Mouse (Mus musculus) layer of hippocampus, postnatal 10 days (tissue): Measurements from ENCODE around the gene Lrrc8d. TPM values are rescaled to one million over a fixed set of nuclear protein-coding genes. Genes with fewer than 3 reads are reported as not detected.

Experiments
- DNase-seq, 2 experiments: peaks; one replicate each; pipeline ENCODE4 v3.0.0; 2021; ENCODE audit warnings: low spot score in 2 of 2
- long read RNA-seq: library from polyadenylated mRNA; stranded (forward); transcript quantifications from one replicate; pipeline ENCODE4 v2.0.0, GENCODE M21; 2023
- total RNA-seq, 2 experiments: library from RNA; stranded (reverse); gene quantifications; 2 replicates each; pipeline ENCODE4 v1.2.3; 2021

The Lrrc8d gene
- 10 to 100 TPM; 57.7 to 59.4 TPM for total RNA-seq
- long read RNA-seq, transcript Lrrc8d-201 (3 exons, 3,923 nt): major isoform, 5 of 18 reads
- long read RNA-seq, partial matches to known transcripts: 7 of 18 reads
- long read RNA-seq, other reads (novel, unspliced or antisense): 2 of 18 reads

DNA sequence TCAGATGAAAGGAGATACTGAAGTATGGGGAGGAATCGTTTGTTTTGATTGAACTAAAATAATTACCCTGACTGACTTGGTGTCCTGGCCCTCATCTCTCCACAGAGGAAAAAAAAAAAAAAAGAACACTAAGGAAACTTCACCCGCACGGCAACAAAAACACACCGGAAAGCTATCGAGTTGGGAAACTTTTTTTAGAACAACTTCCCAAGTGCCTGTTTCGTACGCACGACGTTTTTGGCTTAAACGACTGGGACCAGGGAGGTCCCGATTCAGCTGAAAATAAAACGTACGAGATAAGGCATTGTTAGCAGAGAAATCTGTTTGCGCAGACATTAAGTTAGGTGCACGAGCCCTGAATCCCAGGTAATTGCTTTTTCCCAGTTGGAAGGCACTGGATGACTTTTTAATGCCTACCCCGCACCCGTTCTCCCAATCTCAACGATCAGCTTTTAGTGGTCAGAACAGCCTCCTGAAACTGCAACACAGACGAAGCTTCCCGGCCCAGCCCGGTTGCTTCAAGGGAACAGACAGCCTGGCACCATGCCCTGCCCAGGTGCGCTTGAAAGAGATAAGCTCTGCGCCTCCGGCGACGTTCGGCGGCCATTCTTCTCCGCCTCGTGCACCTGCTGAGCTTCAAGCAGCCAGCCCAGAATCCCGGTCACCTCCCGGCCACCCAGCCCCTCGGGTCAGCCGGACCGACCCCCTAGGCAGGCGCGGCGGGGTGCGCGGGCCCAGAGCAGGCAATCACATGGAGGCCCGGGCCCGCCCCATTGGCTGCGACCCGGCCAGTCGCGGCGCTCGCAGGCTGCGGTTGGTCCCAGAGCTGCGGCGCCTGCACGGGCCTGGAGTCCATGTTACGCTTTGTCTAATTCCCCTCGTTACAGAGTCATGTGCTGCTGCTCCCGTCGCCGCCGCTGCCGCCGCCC is at the start of gene Lrrc8d:
Lrrc8d (plus strand) TSS at position 829 of the 929 bp plus-strand sequence.
- DNase-seq: peak; percentile 83 to 90

DNA sequence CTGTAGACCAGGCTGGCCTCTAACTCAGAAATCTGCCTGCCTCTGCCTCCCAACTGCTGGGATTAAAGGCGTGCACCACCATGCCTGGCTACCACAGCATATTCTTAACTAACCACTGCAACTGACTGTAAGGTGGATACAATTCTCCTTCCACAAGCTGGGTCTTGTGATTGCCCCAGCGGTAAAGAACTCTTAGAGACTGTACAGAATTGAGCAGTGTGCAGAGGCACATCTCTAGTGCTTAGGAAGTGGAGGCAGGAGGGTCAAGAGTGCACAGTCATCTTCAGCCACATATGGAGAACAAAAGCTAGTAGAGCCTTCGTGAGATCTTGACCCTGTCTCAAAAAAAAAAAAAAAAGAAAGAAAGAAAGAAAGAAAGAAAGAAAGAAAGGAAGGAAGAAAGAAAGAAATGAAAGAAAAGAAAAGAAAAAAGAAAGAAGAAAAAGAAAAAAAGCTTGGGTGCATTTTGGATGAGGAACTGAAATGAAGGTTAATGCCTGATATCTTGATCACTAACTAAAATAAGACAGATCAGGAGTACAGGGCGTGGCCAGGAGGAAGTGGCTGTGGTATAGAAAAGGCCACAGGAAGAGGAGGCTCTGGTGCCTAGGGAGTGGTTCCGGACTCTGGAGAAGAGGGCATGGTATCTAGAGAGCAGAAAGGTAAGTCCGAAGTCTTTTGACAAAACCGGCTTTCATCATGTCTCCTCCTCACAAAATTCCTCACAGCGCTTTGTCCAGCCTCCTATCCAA is 48.9 kb upstream of the Lrrc8d start:
- DNase-seq: no peak

DNA sequence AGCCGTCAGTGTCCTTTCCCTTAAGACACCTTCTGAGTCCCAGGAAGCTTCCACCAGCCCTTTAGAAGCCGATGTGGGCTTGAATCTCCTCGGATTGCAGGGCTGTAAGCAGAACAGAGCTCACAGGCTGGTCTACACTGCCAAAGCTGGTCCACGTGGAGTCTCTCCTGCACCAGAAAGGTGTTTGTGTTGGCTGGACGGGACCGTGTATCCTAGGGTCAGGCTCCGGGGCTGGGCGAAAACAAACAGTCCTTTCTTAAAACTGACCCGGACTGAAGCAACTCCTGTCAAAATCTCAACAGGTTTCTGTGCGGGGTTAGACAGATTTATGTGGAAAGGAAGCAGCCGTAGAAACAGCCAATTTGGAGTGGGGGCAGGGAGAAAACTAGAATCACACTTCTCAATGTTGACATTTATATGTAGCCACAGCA is 48.2 kb upstream of the Lrrc8d start:
- DNase-seq: no peak

DNA sequence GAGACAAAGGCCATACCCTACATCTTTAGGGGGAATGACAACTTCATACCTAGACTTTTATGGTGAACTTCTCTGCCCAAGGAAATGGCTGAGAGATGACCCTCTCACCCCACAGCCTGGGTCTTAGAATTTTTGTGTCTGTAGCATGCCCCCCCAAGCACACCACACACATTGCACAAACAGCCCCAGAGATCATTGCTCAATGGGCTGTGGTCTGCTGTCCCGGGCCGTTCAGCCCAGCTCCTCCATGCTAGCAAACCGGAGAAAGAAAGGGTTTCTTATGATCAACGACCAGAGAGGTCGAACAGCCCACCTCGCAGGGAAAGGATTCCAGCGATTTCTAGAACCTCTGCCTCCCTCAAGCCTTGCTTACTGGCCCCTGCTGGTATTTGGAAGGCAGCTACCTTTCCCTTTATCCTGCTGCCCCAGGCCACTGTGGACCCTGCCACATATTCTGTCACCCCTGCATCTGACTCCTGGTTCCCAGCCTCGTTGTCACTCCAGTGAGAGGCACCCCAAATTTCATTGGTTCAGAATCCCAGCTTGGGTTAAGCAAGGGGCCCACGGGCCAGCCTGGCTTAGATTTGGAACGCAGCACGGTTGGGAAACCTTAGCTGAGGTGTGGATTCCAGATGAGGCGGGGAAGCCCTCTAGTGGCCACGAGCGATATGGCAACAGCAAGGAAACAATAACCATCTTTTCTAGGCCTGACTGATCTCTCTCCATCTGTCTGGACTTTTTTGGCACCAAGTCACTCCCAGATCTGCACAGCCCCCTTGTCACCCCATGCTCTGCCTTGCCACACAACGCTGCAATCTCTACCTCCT is 45.3 kb upstream of the Lrrc8d start:
- peak; percentile 88 to 90 for DNase-seq

DNA sequence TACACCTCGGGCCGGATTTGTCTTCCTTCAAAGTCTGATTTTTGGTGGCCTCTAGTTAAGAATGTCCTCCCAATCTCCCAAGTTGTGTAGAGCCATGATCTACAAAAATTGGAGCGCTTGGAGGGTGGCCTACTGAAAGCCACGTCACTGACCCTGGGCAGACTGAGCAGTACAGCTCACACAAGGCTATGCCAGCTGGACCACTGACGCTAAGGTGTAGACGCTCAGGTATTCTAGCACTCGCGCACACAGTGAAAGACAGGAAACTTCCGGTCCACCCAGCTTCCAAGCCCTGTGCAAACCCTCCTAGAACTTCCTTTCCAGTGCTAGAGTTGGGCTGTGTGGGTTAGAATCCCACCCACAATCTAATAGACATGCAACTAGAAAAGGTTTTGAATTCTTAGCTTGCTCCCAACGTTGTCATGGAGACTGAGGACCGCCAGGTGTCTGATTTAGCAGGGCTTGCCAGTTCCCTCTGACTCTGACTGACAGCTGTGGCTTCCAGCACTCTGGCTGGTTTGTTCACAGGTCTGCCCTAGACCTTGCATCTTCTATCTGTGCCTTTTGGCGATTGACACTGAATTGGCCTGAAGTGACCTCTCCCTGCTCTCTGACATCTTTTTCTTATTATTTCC is 44.6 kb upstream of the Lrrc8d start:
- peak in 1 of 2 experiments; percentile 13 for DNase-seq

DNA sequence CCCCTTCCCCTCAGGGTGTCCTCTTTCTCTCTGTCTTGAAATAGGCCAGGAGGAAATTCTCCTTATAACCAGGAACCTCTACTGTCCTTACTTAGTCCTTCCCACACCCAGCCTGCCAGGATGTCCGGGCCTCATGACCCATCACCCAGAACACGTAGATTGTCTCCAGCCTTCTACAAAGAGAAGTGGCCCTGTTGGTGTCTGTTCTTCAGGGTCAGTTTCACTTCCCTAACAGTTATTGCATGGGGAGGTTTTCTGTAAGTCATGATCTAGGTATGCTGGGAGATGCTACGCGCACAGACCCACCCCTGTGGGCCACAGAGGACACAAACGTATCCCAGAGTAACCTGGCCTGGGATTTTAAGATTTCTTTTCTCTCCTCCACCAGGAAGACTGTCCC is 37.9 kb upstream of the Lrrc8d start:
- no peak for DNase-seq

DNA sequence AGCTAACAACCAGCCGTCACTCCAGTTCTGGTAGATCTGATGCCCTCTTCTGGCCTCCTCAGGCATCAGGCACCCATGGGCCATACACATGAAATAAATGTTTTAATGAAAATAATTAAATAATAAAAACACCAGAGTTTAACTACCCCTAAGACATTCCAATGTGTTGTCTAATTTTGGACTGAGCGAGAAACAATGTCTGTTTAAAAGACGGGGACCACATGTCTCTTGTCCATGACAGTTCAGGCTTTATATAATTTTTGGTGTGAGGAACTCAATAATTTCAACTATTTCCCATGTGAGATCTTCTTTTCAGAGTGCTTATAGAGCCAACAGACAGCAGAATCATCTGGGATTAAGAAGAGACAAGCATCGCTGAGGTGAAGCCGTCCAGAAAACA is 32.8 kb upstream of the Lrrc8d start:
- no peak for DNase-seq

DNA sequence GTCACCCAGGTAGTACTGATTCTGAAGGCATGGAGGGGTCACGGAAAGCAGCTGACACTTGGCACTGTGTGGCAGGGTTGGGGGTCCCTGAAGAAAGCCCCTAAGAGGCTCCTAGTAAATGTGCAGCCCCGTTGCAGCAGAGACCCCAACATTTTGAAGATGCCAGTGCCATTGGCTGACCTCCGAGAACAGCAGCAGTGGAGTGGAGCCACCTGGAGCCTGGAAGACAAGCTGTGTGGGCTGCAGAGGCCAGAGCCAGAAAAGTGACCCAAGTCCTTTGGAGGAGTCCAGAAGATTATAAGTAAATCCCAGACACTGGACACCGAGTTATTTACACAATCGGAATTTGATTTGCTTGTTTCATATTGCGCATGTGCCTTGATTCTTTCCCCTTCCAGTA is 32.4 kb upstream of the Lrrc8d start:
- no peak for DNase-seq

DNA sequence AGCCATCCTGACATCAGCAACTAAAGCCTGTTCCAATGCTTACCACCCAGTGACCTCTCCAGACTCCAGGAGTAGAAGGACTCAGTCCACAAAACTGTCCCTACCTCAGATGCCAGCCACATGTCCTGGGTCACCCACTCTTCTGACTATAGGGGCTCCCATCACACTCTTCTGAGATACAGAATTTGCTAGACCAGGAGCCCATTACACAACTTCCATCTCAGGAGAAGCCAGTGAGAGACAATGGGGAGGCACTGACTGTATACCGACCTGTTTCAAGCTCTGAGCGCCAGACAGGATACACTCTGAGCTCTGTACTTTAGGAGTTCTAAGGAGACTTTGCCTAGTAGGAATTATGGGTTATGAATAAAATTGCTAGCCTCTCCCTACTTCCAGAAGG is 30.7 kb upstream of the Lrrc8d start:
- no peak for DNase-seq

DNA sequence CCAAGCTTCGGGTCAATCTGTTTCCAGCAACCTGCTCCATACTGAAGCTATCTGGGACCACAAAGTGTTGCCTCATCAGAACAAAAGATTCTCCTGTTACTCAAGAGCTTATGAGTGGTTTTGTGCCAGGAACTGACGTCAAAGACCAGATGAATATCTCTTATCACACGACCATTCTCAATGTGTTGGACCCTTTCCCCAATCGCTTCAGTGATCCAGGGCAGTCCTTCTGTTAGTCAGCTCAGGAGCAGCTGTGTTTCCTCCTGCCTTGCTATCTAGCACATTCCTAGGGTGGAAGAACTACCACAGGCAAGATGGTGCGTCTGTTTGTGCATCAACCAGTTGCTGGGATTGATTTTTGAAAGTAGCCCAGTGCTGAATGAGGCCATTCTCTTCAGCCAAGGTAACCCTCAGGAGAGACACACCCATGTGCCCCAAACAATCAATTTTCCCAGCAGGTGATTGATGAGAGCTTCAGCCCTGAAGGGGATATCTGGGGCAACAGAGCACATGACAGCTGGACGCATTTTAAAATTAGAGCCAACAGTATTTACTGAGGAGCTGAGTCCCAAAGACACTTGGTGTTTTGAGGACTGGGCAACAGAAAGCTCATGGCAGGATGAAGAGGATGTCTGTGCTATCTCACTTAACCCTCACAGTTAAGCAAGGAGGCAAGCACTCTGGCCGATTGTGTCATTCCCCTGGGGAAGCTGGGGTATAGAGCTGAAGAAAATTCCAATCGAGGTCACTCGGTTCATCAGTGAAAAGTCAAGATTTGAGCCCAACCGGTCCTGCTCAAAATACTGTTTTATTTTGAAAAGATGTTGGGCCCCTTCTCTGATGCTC is 30.0 kb upstream of the Lrrc8d start:
- no peak for DNase-seq

DNA sequence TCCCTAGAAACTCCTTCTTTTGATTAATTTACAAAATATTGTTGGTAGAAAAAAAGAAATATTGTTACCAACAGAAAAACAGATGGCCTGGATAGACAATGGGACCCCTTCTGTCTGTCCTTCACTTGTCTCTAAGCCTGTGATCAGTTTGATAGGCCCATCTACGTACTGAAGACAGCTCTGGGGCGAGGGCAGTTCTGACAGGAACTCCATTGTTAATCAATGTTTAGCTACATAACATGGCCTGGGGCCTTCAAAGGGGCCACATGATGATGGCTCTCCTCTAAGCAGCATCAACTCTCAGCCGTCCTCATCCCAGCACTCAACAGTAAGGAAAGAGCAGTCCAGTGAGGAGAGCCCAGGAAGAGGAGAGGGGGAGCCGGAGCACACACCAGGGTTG is 27.4 kb upstream of the Lrrc8d start:
- DNase-seq: no peak

DNA sequence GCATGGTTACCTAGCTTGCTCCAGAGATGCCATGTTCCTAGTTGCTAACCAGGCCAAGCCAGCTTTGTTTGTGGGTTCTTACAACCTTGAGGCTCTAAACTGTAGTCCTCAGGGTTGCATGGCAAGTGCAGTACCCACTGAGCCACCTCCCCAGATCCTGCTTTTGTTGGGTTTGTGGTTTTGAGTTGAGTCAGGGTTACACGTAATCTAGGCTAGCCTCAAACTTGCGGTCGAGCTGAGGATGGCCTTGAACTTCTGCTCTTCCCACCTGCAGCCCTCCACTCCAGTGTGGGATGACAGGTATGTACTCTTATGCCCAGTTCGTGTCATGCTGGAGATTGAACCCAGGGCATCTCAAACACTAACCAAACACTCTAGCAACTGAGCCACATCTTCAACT is 24.3 kb upstream of the Lrrc8d start:
- DNase-seq: no peak

DNA sequence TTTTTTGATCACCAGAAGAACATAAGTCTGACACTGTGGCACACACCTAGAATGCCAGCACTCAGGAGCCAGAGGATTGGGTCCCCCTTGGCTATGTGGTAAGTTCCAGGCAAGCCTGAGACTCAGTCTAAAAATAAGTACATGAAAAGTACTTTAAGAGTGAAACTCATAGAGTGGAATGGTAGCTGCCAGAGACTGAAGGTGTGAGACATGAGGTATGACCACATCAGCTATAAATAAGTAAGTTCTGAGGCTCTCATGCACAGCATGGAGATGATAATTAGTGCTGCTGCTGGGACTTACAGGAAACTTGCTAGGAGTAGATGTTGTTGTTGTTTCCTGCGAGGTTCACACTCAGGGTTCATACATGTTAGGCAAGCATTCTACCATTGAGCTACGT is 22.7 kb upstream of the Lrrc8d start:
- no peak for DNase-seq

DNA sequence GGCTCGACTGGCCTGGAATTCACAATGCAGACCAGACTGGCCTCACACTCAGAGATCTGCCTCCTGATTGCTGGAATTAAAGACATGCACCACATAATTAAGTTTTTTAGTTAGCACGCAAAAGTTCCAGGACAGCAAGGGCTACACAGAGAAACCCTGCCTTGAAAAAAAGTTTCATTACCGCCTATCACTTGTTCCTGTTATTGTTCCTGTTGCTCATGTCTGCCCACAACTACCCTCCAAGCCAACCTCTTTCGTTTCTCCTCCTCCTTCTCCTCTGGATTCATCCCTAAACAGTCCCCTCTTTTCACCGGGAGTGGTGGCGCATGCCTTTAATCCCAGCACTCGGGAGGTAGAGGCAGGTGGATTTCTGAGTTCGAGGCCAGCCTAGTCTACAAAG is 21.5 kb upstream of the Lrrc8d start:
- no peak for DNase-seq

DNA sequence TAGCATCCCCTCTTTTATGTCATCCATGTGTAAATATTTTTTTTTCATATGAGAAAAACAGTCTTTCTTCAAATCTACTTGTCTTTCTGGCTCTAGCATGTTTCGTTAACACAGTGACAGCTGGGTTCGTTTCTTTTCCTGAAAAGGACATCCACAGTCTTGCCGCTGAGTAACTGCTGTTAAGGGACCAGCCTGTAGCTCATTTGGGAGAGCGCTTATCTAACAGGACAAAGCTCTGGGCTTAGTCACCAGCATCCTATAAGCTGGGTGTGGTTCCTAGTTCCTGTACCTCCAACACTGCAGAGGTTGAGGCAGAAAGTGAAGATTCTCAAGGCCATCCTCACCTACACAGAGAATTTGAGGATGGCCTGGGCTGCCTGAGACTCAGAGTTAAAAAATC is 20.5 kb upstream of the Lrrc8d start:
- DNase-seq: no peak

DNA sequence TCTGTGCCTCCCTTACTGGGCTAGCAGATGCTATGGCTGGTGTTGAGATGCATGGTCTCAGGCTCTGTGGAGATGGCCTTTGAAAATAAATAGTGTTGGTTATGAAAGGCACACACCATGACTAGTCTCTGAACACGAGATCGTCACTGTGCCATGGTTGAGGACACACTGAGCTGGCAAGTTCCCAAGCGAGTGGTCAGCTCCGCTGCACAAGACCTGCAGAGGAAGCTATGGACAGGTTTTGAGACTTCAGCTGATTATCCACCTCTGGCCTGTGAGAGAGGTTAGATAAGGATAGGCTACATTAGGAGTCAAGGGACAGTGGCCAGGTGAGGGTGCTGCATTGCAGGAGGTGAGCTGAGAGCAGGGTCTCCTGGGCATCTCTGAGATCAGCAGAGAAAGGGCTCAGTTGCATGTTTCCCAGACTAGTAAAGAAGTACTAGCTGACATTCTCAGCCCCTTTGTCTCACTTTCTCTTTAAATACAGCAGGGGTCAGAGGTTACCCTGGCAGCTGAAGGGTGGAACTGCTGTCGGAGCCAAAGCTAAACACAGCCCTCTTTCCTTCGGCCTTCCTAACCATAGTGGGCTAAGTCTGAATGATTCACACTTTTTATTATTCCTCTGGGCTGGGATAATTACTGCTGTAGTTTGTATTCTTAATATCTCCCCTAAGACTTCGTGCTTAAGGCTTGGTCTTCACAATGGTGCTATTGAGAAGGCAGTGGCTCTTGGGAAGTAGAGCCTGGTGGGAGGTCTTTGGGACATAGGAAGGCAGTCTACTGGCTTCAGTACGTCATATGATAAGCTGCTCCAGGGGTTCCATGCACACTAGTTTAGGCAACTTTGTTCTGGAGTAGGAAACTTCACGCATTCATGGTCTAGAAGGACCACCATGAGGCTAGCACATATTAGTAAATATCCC is 19.6 kb upstream of the Lrrc8d start:
- DNase-seq: no peak

DNA sequence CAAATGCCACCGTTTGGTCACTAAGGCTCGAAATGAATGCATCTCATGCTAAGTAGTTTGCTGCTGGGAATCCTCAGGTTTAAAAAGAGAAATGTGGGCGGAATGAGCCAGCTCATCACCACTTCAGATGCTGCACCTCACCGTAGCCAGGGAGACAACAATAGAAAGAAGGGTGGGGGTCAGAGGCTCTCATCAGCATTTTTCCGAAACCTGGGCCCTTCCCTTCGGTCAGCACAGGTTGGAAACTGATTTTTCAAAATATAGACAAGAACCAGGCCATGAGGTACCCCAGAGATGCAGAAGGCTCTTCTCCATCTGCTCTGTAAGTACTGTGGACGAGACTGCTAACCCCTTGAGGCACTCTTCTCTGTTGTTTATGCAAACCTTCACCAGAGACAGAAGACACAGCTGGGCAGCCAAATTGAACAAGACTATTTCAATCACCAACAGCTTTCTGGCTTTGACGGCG is 17.6 kb upstream of the Lrrc8d start:
- no peak for DNase-seq

DNA sequence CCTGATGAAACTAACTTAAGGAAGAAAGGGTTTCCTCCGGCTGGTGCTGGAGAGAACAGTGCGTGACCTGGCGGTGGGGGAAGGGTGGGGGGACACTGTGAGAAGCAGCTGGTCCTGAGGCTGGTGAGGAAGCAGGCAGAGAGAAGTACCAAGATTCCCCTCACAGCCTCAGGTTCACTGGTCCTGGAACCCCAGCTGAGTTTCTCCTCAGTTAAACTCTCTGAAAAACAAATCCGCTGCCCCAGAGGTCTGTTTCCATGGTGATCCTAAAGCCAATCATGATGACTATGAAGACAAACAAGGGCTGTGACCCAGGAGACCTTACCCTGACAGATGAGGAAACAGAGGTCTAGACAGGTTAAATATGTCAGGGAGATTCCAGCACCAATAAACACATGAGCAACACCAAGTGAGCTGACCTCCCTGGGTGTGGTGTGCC is 15.8 kb upstream of the Lrrc8d start:
- no peak for DNase-seq
